Mouse (Mus musculus) Patski (cell line): ENCODE results near the gene Bad. TPM values are rescaled to one million over a fixed set of nuclear protein-coding genes. Genes with fewer than 3 reads are reported as not detected.

Source experiments
- ATAC-seq: fragments of 100-300 bp; one replicate; pipeline ENCODE4 v1.8.0; 2021
- CTCF ChIA-PET: fragments of 350-600 bp; sonication (Branson Sonifier 250); formaldehyde crosslinking; loops from one replicate; lab custom pipeline; 2022; ENCODE audit warnings: inconsistent platforms; lab: Charles Lee
- POLR2A ChIA-PET: fragments of 350-600 bp; sonication (Branson Sonifier 250); formaldehyde crosslinking; loops from one replicate; lab custom pipeline; 2022; ENCODE audit warnings: antibody characterized with exemption, inconsistent platforms; lab: Charles Lee
- DNase-seq: peaks from one replicate; pipeline ENCODE4 v3.0.0-alpha.2; 2011; ENCODE audit warnings: low read depth, low spot score
- H3K27me3 ChIP-seq: fragments of 371-371 bp; one replicate; pipeline ENCODE4 v1.5.1; 2021
- CTCF ChIP-seq: fragments of 100-300 bp; IDR thresholded peaks from one replicate; pipeline ENCODE4 v1.5.1; 2021
- in situ Hi-C: fragments of 300-500 bp; cut with MboI; formaldehyde crosslinking; loops from 3 replicates; pipeline ENCODE4 v1.11.1; 2018; ENCODE audit warnings: low pct_unique_long_range_greater_than_20kb, mixed read lengths
- polyA plus RNA-seq: library from polyadenylated mRNA; unstranded; gene quantifications from one replicate; pipeline ENCODE4 v1.2.3, GENCODE M21; 2021

Bad gene
- polyA plus RNA-seq, 1 experiment from 2014 or later, result 108 TPM

DNA sequence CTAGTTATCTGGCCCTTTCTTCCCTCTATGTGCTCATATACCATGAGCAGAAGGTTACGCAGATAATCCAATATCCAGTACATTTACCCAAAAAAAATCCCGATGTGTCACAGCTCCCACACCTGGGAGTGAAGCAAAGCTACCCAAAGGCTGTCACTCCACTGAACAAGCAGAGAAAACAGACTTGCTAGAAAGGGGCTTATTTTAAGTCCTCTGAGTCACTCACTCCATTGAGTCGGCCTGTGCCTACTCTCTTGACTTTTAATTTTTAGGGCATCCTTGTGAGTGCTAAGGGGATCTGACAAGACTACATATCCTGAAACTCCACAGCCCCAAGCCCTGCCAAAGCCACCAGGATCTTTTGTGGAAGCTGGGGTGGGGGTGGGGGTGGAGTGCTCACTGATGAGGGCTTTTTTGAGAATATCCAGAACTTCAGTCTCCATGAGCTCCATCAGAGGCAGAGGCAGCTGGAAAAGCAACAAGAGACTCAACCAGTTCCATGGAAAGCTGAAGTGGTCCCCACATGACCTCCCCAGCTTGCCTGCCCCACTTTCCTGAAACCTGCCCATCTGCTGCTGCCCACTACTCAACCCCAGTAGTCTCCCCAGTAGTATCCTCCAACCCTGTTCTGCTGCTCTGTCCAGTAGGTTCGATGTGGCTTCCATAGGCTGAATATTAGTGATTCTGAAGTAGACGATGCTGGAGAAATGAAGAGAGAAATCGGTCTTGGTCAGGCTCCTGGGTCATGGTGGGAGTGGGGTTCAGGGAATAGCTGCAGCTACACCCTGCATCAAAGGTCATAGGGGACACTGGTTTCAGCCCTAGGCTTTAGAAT is 18.5 kb upstream of the Bad start:
- ChIA-PET CTCF (interaction anchor here (1.0 to 4.7 kb wide), 7 partner anchors 17 to 97 kb away, joined by 3 to 36 read pairs (median 5); partner anchors contain the start of genes Bad, Fkbp2 and Plcb3), POLR2A (interaction anchor here (0.6 to 3.7 kb wide), 8 partner anchors 9 to 83 kb away, joined by 3 to 24 read pairs (median 4); partner anchors contain the start of genes Bad and Gpr137)
- TF ChIP-seq CTCF, result no peak
- ATAC-seq (no peak), DNase-seq (no peak)
- no peaks in the 10 kb centered on the region for H3K27me3 ChIP-seq
- in situ Hi-C loops, result loop anchor here (5.0 kb wide), 1 partner anchor 54 kb away; the partner anchor contains the start of gene Plcb3

DNA sequence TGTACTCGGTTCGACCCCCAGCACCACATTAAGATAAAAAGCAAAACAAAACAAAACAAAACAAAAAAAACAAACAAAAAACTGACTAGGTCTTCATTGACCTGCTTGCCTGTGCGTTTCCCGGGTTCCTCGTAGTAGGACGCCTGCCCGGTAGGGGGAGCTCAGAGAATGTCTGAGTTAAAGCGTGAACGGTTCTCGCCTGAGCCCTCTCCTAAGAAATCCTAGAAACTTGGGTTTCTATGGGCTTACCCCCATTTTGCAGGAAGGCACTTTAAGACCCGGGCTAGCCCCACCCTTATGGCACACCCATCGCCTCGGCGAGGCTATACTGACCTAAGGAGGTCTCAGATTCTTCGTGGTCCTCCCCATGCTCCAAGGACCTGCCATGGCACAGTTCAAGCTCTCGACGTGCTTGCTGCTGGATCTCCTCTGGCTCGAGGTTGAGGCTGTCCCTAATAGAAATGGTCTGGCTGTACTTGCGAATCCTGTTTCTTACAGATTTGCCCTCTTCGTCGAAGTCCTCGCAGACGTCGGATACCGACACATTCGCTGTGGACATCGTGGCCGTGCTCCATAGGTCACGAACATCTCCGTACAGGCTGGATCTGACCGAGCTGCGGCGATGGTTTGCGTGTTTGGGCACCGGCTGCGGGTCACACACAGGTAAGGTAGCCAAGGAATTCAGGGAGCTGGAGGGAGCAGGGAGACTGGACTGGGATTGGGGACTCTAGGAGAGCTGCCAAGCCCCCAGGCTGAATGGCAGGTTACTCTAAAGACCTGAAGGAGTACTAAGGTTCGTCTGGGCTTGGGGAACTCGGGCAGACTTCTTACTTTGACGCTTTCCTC is 17.0 kb upstream of the Bad start:
- H3K27me3 ChIP-seq, result no peaks in the 10 kb centered on the region
- TF ChIP-seq CTCF, result no peak
- in situ Hi-C loops, result loop anchor here (5.0 kb wide), 1 partner anchor 53 kb away; the partner anchor contains the start of gene Plcb3
- POLR2A ChIA-PET, result interaction anchor here (1.0 to 3.7 kb wide), 3 partner anchors 17 to 51 kb away, joined by 4 to 24 read pairs (median 7); partner anchors contain the start of genes Bad, Gpr137 and Plcb3
- DNase-seq, result no peak
- no peak for ATAC-seq
- CTCF ChIA-PET, result interaction anchor here (0.7 to 4.7 kb wide), 9 partner anchors 9 to 99 kb away, joined by 3 to 36 read pairs (median 3); partner anchors contain the start of genes Bad, Fkbp2 and Plcb3

DNA sequence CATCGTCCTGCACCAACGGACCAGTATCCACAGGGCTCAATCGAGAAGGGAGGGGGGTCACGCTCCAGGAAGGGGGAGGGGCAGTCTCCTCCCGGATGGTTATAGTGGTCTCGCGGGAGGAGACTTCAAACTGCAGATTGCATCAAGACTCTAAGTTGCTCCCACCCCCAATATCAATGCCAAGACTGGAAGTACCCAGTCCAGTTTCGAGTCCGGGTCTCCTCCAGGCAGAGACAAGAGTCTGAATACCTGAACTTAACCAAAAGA is 16.4 kb upstream of the Bad start, which contains the start of gene Catsperz:
TSS of gene Catsperz (minus strand) at position 74 of the 267 bp plus-strand sequence.
- no peaks in the 10 kb centered on the region for H3K27me3 ChIP-seq
- ATAC-seq (no peak), DNase-seq (no peak)
- no peak for TF ChIP-seq CTCF
- ChIA-PET POLR2A (interaction anchor here (1.0 to 3.7 kb wide), 3 partner anchors 16 to 51 kb away, joined by 4 to 24 read pairs (median 7); partner anchors contain the start of genes Bad, Gpr137 and Plcb3), CTCF (interaction anchor here (1.2 to 4.7 kb wide), 5 partner anchors 18 to 98 kb away, joined by 3 to 36 read pairs (median 3); partner anchors contain the start of genes Fkbp2 and Plcb3)
- in situ Hi-C loops, result no loop called here

DNA sequence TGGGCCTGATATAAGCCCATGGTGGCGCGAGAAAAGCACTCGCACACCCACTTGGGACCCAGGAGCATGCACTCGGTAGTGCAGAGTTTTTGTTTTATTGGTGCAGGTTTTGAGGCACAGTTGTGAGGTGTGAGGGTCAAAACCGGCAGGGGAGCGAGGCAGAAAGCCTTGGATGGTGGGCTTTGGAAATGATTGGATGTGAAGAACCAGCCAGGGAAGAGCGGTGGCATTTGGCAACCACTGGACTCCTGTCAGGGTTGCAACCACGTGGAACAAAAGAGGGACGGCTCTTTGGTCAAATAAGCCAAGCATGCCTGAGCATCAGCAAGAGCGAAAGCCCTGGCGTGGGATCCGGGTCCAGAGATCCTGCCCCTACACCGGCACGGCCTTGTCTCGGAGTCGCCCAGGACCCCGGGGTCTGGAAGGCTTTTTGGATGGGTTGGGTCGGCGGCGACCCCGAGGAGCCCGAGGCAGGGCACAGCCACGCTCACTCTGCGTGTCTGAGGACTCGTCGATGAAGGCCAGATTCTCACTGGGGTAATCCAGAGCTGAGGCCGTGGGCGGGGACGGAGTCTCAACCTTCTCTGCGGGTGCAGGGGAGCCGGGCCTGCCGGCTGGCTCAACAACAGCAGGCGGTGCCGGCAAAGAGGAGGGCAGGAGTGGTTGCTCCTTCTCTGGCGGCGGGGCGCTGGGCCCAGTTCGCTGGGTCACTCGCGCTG is 15.9 kb upstream of the Bad start:
- DNase-seq (no peak), ATAC-seq (no peak)
- CTCF ChIA-PET, result interaction anchor here (1.4 to 4.7 kb wide), 2 partner anchors 52 to 98 kb away, joined by 3 to 36 read pairs; partner anchors contain the start of genes Fkbp2 and Plcb3
- no peak for TF ChIP-seq CTCF
- POLR2A ChIA-PET, result interaction anchor here (1.0 kb wide), 1 partner anchor 50 kb away, joined by 4 read pairs; the partner anchor contains the start of gene Plcb3
- in situ Hi-C loops, result no loop called here
- H3K27me3 ChIP-seq, result no peaks in the 10 kb centered on the region

DNA sequence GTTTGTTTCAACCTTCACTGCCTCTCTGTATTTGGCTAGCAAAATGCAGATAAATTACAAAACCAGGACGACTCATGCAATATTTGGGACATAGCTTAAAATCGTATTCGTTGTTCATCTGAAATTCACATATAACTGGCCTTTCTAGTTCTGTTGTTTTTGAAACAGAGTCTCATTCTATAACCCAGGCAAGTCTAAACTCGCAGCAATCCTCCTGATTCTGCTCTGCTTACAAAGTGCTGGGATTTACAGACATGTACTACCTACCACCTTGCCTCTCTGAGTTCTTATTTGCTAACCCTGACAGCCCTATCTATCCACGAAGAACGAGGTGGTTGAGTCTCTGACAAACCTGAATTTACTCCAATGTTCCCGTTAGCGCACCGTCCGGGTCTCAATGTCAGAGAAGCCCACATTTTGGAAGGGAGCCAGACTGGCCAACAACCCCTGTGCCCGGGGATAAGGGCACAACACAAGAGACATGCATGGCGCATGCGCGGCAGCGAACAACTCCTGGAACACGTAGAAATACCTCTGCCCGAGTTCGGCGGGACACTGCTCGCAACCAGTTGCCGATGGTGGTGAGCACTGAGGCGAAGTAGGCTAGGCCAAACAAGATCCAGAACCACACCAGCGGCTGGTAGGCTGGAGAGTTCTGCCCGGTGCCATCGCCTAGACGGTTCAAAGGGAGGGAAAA is 15.0 kb upstream of the Bad start:
- ATAC-seq (no peak), DNase-seq (no peak)
- H3K27me3 ChIP-seq, result no peaks in the 10 kb centered on the region
- in situ Hi-C loops, result no loop called here
- POLR2A ChIA-PET, result no interaction called here
- no peak for TF ChIP-seq CTCF
- CTCF ChIA-PET, result no interaction called here

DNA sequence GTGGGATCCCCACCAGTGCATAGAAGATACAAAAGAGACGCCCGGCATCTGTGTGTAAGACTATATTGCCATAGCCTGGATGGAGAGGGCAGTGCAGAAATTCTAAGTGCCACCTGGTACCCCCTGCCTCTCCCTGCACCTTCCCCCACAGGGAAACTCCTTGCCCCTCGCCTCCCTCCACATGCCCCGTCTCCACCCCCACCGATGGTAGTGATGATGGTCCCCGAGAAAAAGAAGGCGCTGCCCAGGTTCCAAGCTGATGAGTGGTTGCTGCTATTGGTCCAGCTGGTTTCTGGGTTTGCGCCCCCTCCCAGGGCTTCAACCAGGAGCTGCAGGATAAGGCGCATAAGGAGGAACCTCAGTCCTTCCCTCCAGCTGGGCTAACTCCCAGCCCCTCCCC is 13.6 kb upstream of the Bad start:
- no peak for TF ChIP-seq CTCF
- ChIA-PET CTCF (no interaction called here), POLR2A (interaction anchor here (0.9 kb wide), 1 partner anchor 42 kb away, joined by 4 read pairs; no protein-coding TSS in a partner anchor)
- in situ Hi-C loops, result no loop called here
- H3K27me3 ChIP-seq, result no peaks in the 10 kb centered on the region
- DNase-seq (no peak), ATAC-seq (no peak)

DNA sequence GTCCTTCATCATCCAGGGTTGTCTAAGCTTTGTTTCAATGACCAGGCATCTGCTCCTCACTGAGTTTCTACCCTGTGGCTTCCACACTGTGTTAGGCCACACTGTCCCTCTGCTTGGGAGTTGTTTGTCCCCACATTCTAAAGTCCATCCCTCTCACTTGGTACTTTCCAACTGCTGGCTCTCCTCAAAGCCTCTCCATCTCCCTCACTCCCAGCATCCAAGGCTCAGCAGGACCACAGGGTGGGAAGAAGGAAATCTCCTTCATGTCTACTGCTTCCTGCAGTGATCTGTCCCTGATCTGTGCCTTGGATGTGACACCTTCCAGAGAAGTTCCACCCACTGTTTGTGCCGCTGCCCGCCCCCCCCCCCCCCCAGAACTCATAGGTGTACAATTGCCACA is 10.7 kb upstream of the Bad start:
- ATAC-seq, result no peak
- H3K27me3 ChIP-seq, result no peaks in the 10 kb centered on the region
- TF ChIP-seq CTCF, result no peak
- ChIA-PET CTCF (interaction anchor here (1.2 kb wide), 1 partner anchor 89 kb away, joined by 3 read pairs; no protein-coding TSS in a partner anchor), POLR2A (interaction anchor here (0.6 to 1.0 kb wide), 2 partner anchors 11 to 84 kb away, joined by 3 read pairs; partner anchors contain the start of genes Bad and Gpr137)
- DNase-seq, result no peak
- in situ Hi-C loops, result no loop called here

DNA sequence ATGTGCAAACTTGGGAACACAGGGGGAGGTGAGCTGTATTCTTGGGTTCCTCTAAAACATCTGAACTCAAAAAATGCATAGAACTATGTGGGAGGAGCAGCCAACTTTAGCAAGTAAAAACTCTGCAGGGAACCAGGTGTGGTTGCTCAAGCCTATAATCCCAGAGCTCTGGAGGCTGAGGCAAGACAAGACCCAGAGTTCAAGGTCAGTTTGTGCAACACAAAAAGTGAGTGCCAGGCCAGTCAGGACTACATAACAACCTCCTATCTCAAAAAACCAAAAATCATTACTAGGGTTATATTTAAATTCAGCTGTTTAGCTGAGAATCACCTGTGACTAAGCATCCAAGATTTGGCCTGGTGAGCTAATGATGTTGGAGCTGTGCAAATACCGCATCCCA is 9.6 kb upstream of the Bad start:
- no peak for TF ChIP-seq CTCF
- ChIA-PET CTCF (interaction anchor here (1.2 kb wide), 2 partner anchors 19 to 21 kb away, joined by 3 to 4 read pairs; no protein-coding TSS in a partner anchor), POLR2A (interaction anchor here (1.0 to 1.2 kb wide), 3 partner anchors 10 to 19 kb away, joined by 4 read pairs; partner anchors contain the start of genes Bad, Esrra and Gpr137)
- in situ Hi-C loops, result no loop called here
- ATAC-seq (no peak), DNase-seq (no peak)
- H3K27me3 ChIP-seq, result no peaks in the 10 kb centered on the region

DNA sequence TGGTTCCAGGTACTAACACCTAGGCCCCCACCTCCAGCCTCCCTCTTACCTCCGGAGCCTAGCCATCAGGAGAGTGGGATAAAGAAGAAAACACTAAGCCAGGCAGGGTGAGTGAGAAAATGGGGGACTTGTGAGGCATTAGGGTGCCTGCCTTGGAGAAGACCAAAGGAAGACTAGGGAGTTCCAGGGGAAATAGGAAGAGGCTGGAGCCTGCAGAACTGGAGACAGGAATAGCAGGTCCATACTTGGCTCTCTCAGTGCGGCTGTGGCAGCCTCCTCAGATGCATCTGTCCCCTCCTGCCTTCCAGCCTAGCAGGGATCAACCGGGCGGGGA is 8.6 kb upstream of the Bad start:
- H3K27me3 ChIP-seq, result no peaks in the 10 kb centered on the region
- CTCF ChIA-PET, result interaction anchor here (1.1 to 1.2 kb wide), 2 partner anchors 9 to 20 kb away, joined by 3 to 4 read pairs; no protein-coding TSS in a partner anchor
- no peak for ATAC-seq

More for the DNA sequence above, 8.6 kb upstream of the Bad start:
- in situ Hi-C loops, result no loop called here
- POLR2A ChIA-PET, result interaction anchor here (1.0 kb wide), 1 partner anchor 18 kb away, joined by 4 read pairs; no protein-coding TSS in a partner anchor
- TF ChIP-seq CTCF, result no peak
- DNase-seq, result no peak
